Mouse (Mus musculus) lung, postnatal 14 days (tissue): Measurements from ENCODE around the gene Gm9964.
"Not testable (repeated sequence)": the region's sequence is repeated elsewhere in the genome, so short reads cannot be mapped to it uniquely, and the experiment has no call there.

Experiments used
- DNase-seq: peaks from one replicate; pipeline ENCODE4 v3.0.0; 2021

Gm9964 gene

DNA sequence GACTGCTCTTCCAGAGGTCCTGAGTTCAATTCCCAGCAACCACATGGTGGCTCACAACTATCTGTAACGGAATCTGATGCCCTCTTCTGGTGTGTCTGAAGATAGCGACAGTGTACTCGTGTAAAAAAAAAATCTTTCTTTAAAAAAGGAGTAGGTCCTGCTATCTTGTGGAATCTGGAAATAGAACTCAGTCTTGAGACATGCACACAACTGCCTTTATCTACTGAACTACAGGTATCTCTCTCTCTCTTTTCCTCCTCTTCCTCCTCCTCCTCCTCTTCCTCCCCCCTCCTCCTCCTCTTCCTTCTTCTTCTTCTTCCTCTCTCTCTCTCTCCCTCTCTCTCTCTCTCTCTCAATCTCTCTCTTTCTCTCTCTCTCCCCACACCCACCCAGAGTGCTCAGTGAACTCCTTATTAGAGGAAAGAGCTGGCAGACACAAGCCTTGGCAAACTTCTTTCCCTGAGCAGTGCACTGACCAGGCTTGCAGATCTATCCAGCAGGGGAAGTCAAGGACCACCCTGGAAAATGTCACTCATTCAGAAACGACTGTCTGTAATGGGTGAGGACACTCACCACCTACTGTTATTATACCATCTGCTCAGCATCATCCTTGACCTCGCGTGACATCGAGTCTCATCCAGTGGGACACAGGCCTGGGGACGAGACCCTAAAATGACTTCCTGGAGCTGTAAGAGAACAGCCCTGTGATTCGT lies 3.2 kb upstream of the Gm9964 start:
- DNase-seq: no peak

DNA sequence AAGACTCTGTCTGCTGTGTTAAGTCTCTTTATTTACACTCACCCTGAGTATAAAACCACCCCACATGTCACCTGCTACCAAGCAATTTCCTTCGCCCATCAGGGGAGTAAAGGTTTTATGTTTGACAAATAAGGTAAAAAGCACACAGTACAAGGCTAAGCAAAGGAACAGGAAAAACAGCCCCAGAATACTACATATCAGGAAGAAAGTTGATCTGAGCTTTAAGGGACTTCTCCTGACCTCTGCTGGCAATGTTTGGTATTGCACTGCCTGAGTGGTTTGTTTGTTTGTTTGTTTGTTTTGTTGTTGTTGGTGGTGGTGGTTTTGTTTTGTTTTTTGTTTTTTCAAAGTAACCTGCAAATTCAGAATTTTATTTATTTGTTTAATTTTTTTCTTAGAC lies 539 bp downstream of the Gm9964 start:
- peak; percentile 59 for DNase-seq

DNA sequence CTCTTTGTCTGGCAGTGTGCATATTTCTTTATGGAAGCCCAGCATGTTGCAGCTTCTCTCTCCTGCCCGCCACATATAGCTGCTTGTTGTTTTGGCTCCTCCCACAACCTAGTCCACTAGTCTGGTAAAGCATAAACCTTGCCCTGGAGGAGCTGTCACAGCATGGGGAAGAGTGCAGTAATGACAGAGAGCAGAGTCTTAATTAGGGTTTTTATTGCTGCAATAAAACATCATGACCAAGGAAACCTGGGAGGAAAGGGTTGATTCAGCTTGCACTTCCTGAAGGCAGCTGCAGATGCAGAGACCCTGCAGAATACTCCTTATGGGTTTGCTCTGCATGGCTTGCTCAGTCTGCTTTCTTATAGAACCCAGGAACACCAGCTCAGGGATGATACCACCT lies 2.7 kb downstream of the Gm9964 start:
- no peak for DNase-seq

DNA sequence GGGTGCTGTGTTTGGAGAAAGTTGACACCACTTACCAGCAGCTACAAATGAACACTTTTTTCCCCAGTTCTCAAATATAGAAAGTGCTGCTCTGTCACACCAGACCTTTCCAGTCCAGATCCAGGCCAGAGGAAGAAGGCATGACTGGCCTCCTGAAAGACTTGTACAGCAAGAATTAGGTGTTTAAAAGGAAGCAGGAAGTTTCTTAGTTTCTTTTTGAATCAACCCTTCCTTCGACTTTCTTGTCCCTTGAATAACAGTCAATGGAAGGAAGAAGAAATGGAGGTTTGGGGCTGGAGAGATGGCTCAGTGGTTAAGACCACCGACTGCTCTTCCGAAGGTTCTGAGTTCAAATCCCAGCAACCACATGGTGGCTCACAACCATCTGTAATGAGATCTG lies 3.7 kb downstream of the Gm9964 start:
- no peak for DNase-seq

- no peak for DNase-seq
Observed at GRCm38 (mm10) chr11:79292130-79292529, 4.6 kb downstream of the Gm9964 start.

DNA sequence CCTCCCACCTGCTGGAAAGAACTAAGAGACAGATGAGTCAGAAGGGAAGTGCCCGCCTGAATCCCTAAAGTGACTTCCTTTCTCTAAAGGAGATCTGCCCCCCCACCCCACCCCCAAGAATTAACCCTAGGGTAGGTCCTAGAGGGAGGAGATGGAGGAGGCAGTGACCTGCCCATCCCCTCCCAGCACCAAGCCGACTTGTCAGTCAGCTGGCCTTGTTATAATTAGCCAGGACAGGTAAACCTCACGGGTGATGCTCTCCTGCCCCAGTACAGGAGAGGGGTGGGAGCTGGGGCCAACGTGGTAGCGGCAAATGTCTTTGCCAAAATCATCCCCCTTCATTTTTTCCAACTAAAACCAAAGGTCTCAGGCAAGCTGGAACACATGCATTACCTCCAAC lies 5.1 kb downstream of the Gm9964 start:
- DNase-seq: no peak

DNA sequence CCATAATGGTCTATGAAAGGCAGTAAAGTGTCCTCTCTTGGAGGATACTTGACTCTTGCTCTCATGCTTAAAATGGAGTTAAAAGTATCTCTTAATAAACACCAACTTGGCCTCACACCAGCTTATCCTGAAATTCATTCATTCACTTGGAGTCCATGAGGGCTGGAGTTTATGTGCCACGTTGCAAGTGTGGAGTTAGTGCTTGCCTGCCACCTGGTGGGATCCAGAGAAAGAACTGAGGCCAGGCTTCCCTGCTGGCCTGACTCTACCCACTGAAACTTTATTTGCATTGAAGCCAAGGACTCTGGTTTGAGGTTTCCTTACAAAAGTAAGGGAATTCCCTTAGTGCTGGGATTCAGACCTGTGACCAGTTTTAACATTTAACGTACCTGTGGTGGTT lies 6.2 kb downstream of the Gm9964 start:
- peak; percentile 56 for DNase-seq

- DNase-seq: no peak
Observed at GRCm38 (mm10) chr11:79288913-79289640, 7.6 kb downstream of the Gm9964 start.

DNA sequence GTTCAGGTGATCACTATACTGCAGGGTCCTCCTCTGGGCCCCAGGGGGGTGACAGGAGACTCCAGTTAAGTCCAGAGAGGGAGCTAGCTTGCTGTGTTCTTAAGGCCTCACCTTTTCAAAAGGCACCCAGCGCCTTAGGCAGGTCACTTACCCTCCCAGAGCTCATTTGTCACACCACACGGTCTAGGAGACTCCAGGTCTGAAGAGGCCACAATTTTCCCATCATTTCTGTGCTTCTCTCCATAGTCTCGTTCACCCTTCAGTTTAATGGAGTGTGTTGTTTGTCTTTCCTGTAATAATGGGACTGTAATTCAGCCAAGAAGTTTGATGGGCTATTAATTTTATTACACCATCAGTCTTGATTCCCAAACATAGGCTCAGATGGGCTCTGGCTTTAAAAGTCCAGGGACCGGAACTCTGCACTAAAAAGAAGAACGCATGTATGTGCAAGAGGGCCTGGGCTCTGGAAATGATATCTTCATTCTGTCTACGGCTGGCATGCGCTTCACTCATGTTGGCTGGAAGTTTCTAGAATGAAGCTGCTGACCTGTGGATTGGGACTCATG lies 8.3 kb downstream of the Gm9964 start:
- DNase-seq: no peak

GRCm38 (mm10) chr11:79287447-79287846 lies 9.3 kb downstream of the Gm9964 start:
- peak; percentile 48 for DNase-seq

- no peak for DNase-seq
Observed at GRCm38 (mm10) chr11:79286305-79286799, 10.4 kb downstream of the Gm9964 start.

GRCm38 (mm10) chr11:79283350-79284030 lies 13.2 kb downstream of the Gm9964 start:
- no peak for DNase-seq

GRCm38 (mm10) chr11:79281396-79281795 lies 15.3 kb downstream of the Gm9964 start:
- no peak for DNase-seq

DNA sequence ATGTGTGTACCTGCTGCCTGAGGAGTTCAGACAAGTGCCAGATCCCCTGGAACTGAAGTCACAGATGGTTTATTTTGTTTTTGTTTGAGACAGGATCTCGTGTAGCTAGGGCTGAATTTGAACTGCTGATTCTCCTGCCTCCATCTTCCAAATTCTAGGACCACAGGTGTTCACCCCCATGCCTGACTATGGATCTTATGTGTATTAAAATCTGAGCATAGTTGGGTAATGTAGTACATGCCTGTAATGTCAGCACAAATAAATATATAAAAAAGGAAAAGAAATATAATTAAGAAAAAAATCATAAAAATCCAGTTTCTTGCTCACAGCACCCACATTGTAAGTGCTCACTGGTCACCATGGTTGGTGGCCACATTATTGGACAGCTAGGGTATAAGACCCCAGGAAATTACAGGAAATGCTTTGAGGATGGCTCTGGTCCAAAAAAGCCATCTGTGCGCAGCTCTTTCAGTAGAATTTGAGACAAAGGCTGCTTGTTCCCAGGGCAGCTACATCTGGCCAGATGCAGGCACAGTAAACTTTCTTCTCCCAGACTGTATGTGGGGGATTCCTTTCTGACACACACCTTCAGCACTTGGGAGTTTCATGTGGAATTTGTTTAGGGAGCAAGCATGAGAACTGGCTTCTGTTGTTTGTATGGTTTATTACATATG lies 16.8 kb downstream of the Gm9964 start:
- DNase-seq: no peak

GRCm38 (mm10) chr11:79273757-79274156 lies 22.9 kb downstream of the Gm9964 start:
- no peak for DNase-seq

DNA sequence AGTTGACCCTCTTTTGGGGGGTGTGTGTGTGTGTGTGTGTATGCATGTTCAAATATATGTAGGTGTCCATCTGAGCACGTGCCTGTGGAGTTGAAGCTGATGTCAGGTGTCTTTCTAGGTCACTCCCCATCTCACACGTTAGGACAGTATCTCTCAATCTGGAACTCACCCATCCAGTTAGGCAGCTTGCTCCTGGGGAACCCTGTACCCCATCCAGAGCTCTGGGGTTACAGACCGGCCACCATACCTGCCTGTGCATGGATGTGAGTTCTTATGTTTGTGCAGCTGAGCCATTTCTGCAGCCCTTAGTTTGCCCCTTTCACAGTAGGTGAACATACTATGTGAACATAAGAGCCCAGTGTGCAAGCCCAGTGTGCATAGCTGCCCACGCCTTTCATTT lies 23.7 kb downstream of the Gm9964 start:
- no peak for DNase-seq

DNA sequence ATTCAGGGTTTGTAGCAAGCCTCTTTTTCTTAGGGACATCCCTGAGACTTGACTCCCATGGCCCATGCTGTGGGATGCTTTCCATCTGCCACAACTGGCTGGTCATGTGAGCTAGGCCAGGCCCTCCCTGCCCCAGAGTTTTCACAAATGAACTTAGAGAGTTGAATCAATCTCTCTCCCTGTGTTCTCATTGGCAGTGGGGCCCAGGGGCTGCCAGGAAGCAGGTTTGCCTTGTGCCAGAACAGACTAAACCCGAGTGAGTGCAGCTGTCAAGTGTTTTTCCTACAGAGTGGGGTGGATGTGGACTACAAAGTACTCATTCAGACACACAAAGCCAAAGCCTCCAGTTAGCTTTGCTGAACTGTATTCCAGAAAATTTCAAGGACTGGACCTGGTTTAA lies 29.5 kb downstream of the Gm9964 start:
- peak; percentile 48 for DNase-seq

DNA sequence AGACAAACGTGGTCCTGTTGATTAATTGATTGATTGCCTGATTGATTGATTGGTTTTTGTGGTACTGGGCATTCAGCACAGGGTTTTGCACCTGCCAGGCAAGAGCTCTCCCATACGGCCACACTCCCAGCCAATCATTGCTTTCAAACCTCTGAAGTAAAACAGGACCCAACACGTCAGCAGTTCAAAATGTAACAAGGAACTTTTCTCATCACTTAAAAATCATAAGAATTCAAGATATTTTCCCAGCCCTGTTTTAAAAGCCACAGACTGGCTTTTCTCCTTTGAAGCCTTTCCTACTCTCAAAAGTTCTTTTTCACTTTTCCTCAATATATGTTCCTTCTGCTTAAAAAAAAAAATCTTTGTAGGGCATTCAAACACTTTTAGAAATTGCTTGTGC lies 32.3 kb downstream of the Gm9964 start:
- DNase-seq: no peak

GRCm38 (mm10) chr11:79260126-79260525 lies 36.6 kb downstream of the Gm9964 start:
- not testable (repeated sequence) for DNase-seq

DNA sequence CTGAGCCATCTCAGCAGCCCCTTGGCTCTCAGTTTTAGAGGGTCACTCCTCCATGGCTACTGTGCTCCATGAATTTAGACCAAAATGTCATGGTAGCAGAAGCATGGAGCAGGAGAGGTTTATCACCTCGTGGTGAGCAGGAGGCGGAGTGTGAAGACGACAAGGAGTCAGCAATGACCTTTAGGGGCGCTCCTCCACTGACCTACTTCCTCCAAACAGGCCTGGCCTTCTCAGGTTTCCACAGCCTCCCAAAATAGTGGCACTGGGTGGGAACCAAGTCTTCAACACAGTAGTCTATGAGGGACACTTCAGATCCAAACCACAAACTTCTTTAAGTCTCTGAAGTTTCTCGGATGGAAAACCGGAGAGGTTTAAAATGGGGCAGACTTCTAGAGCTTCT lies 38.0 kb downstream of the Gm9964 start:
- no peak for DNase-seq

DNA sequence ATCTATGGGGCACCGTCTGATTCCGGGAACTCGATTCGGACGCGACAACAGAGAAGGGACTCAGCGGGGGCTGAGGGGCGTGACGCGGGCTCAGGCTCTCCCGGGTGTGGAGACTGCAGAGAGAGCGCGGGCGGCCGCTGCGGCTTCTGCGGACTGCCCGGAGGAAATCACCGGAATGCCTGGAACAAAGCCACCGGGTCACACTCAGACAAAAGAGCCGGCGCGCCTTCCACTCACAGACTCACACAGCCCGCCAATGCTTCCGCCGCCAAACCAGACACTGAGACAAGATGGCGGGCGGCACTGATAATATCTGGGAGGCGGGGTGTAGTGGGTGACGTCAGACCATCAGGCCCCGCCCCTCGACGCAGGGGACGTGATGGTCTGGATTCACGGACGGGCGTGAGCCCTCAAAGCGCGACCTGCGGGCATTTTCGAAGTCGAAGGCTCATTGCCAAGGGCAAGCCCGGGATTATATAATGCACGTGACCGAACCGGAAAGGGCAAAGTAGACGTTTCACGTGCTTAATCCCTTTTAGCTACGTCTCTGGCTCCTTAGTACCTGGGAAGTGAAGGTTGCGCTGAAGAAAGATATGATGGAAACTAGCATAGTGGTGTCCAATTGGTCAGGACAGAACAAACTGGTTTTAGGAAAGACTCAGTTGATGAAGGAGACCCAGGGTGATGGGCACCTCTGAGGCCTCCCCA lies 42.2 kb downstream of the Gm9964 start, which contains the start of gene Wsb1:
TSS of gene Wsb1 (minus strand) at position 281 of the 708 bp plus-strand sequence.
- DNase-seq: peak; percentile 95
